Mouse (Mus musculus) G1E (cell line): Measurements from ENCODE around the gene Skap1.

ENCODE experiments used
- CTCF ChIP-seq: IDR thresholded peaks from 2 replicates; pipeline ENCODE4 v1.5.1; 2012; ENCODE audit warnings: low read depth, low read length, inconsistent platforms, mixed read lengths
- GATA1 ChIP-seq: IDR thresholded peaks from 2 replicates; pipeline ENCODE4 v1.6.1; 2012; ENCODE audit warnings: borderline replicate concordance, low read length, inconsistent platforms, mixed read lengths
- GATA2 ChIP-seq: IDR thresholded peaks from 2 replicates; pipeline ENCODE4 v1.6.1; 2012; ENCODE audit warnings: low read depth, low read length, inconsistent platforms, borderline replicate concordance
- POLR2AphosphoS5 ChIP-seq: IDR thresholded peaks from 2 replicates; pipeline ENCODE4 v1.6.1; 2012; ENCODE audit warnings: low read depth, low read length, inconsistent platforms; ENCODE audit not compliant: insufficient replicate concordance
- TAL1 ChIP-seq: conservative IDR thresholded peaks from 2 replicates; pipeline ENCODE4 v1.6.1; 2012; ENCODE audit warnings: low read depth, low read length, inconsistent platforms, mixed read lengths

DNA sequence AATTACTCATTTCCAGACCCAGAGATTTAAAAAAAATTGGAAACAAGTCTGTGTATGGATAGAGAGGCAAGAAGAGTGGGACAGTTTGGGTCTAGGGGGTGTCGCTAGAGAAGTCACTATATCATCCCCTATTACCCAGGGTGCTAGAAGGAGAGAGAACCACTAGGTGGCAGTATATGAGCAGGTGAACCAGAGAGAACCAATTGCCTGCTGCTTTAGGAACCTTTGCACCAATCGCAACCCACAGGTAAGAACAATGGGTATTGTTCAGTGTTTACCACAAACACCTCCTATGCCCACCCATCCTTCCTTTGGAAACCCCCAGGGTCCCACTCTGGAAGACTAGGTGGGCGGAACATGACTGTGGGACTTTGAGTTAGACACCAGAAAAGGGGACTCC lies 295.6 kb downstream of the Skap1 start:
- TF ChIP-seq CTCF = peak; percentile 86
- TF ChIP-seq TAL1 = no peak
- TF ChIP-seq GATA1 = no peak
- no peak for TF ChIP-seq GATA2
- TF ChIP-seq POLR2AphosphoS5 = no peak
